Mouse (Mus musculus): ENCODE measurements around the gene Tek.

GRCm38 (mm10) chr4:94768624-94769023 lies 29.5 kb downstream of the Tek start:
- TF ChIP-seq GATA1 (IDR thresholded peaks at IDR 0.05; ENCODE audit: low read length) (no peak), TAL1 (IDR thresholded peaks at IDR 0.05; ENCODE audit: low read length) (no peak)
